Mouse (Mus musculus): ENCODE data around the gene Gm14305. TPM values are rescaled to one million over a fixed set of nuclear protein-coding genes. Genes with fewer than 3 reads are reported as not detected.

Gene Gm14305
- 82.5 TPM for polyA plus RNA-seq (2014; fragmentation: Illumina TruSeq; extraction: RNeasy Lipid Tissue Mini Kit (QIAGEN cat#74804); ENCODE audit: low read depth, low replicate concordance)

DNA sequence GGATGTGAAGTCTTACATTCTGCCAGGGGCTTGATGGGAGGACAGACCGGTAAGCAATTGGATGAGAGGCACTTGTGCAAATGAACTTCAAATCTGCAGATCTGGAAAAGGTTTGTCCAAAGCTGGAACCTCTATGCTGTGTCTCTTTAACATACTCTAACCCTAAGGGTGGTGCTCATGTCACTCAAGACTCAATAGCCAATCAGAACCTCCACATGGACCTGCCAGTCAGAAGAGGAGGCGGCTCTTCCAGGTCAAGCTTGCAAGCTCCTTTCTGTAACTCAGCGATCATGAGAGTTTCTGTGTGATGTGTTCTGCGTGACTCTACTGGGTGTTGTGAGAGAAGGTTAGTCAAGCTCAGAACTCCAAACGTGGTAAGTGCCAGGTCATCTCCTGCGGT, at the start of gene Gm14305:
Gene Gm14305, plus strand, starts transcription at position 278 of the 400 bp plus-strand sequence.

DNA sequence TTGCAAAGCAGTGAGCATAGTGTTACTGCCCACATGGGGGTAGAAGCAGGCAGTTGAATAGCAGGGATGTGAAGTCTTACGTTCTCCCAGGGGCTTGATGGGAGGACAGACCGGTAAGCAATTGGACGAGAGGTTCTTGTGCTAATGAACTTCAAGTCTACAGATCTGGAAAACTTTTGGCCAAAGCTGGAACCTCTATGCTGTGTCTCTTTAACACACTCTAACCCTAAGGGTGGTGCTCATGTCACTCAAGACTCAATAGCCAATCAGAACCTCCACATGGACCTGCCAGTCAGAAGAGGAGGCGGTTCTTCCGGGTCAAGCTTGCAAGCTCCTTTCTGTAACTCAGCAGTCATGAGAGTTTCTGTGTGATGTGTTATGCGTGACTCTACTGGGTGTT, 37.9 kb upstream of the Gm14305 start, which contains the start of gene Zfp973:
Gene Zfp973, plus strand, starts transcription at position 301 of the 400 bp plus-strand sequence.

Other genes starting within 250 kb of the Gm14305 start
- 1.3 TPM for gene Gm14434, start 221.5 kb upstream of the Gm14305 start, polyA plus RNA-seq (2014; fragmentation: Illumina TruSeq; extraction: RNeasy Lipid Tissue Mini Kit (QIAGEN cat#74804); ENCODE audit: low read depth, low replicate concordance)
- not detected for gene Zfp967, start 187.3 kb upstream of the Gm14305 start, polyA plus RNA-seq (2014; fragmentation: Illumina TruSeq; extraction: RNeasy Lipid Tissue Mini Kit (QIAGEN cat#74804); ENCODE audit: low read depth, low replicate concordance)
- gene Gm14308, start 72.0 kb upstream of the Gm14305 start, polyA plus RNA-seq (2014; fragmentation: Illumina TruSeq; extraction: RNeasy Lipid Tissue Mini Kit (QIAGEN cat#74804); ENCODE audit: low read depth, low replicate concordance), result 13.3 TPM
- 58.1 TPM for gene Zfp973, start 37.8 kb upstream of the Gm14305 start, polyA plus RNA-seq (2014; fragmentation: Illumina TruSeq; extraction: RNeasy Lipid Tissue Mini Kit (QIAGEN cat#74804); ENCODE audit: low read depth, low replicate concordance)
- 47.5 TPM for gene Gm14295, start 90.3 kb downstream of the Gm14305 start, polyA plus RNA-seq (2014; fragmentation: Illumina TruSeq; extraction: RNeasy Lipid Tissue Mini Kit (QIAGEN cat#74804); ENCODE audit: low read depth, low replicate concordance)
- not detected for gene Gm14408, start 122.8 kb downstream of the Gm14305 start, polyA plus RNA-seq (2014; fragmentation: Illumina TruSeq; extraction: RNeasy Lipid Tissue Mini Kit (QIAGEN cat#74804); ENCODE audit: low read depth, low replicate concordance)
- 37.9 TPM for gene Gm14296, start 219.5 kb downstream of the Gm14305 start, polyA plus RNA-seq (2014; fragmentation: Illumina TruSeq; extraction: RNeasy Lipid Tissue Mini Kit (QIAGEN cat#74804); ENCODE audit: low read depth, low replicate concordance)

Data from kidney, adult 10 weeks (tissue).